Mouse (Mus musculus) ES-E14 (cell line): ENCODE data around the gene Gprc5c. TPM values are rescaled to one million over a fixed set of nuclear protein-coding genes. Genes with fewer than 3 reads are reported as not detected.
A peak's percentile ranks its signal among the peaks of the same experiment; 100 is the strongest.

ENCODE experiments used
- DNase-seq: peaks from one replicate; pipeline ENCODE4 v3.0.0-alpha.2; 2013; ENCODE audit warnings: low read depth, low spot score
- H3K27ac ChIP-seq: 2 replicates; pipeline ENCODE4 v1.5.1; 2012; ENCODE audit warnings: low read depth, mild to moderate bottlenecking, low read length, moderate library complexity, mixed read lengths; ENCODE audit not compliant: poor library complexity, insufficient read depth, severe bottlenecking
- H3K36me3 ChIP-seq: 2 replicates; pipeline ENCODE4 v1.6.1; 2012; ENCODE audit warnings: mild to moderate bottlenecking, low read length, moderate library complexity, mixed read lengths; ENCODE audit not compliant: control insufficient read depth, poor library complexity, insufficient read depth, severe bottlenecking
- H3K4me1 ChIP-seq, 2 experiments: fragments of 150-350 bp in 1 of 2; sonication (generic) in 1 of 2; 2 replicates each; pipeline ENCODE4 v1.6.1; 2012; ENCODE audit warnings: low read length in 2 of 2, mild to moderate bottlenecking in 1 of 2, mixed read lengths in 1 of 2; ENCODE audit not compliant: control insufficient read depth in 2 of 2, insufficient read depth in 2 of 2, poor library complexity in 1 of 2
- H3K4me3 ChIP-seq, 2 experiments: fragments of 150-350 bp in 1 of 2; sonication (generic) in 1 of 2; 2 replicates each; pipeline ENCODE4 v1.5.1; 2012; ENCODE audit warnings: low read length in 2 of 2, low read depth in 1 of 2, mild to moderate bottlenecking in 1 of 2, mixed read lengths in 1 of 2; ENCODE audit not compliant: insufficient read depth in 1 of 2, poor library complexity in 1 of 2, severe bottlenecking in 1 of 2
- H3K9ac ChIP-seq: 2 replicates; pipeline ENCODE4 v1.6.1; 2012; ENCODE audit warnings: low read depth, mild to moderate bottlenecking, low read length, mixed read lengths; ENCODE audit not compliant: poor library complexity, insufficient read depth, severe bottlenecking
- H3K9me3 ChIP-seq: fragments of 150-350 bp; sonication (generic); 2 replicates; pipeline ENCODE4 v1.6.1; 2012; ENCODE audit warnings: low read depth, mild to moderate bottlenecking, low read length; ENCODE audit not compliant: control insufficient read depth, insufficient read depth
- CHD2 ChIP-seq: IDR thresholded peaks from 2 replicates; pipeline ENCODE4 v1.6.1; 2014; ENCODE audit warnings: mild to moderate bottlenecking, low read depth, low read length, inconsistent platforms
- HCFC1 ChIP-seq: IDR thresholded peaks from 2 replicates; pipeline ENCODE4 v1.6.1; 2012; ENCODE audit warnings: low read length, inconsistent platforms, borderline replicate concordance; ENCODE audit not compliant: insufficient read depth
- MAFK ChIP-seq: IDR thresholded peaks from 2 replicates; pipeline ENCODE4 v1.6.1; 2014; ENCODE audit warnings: mild to moderate bottlenecking, low read depth, low read length, inconsistent platforms; ENCODE audit not compliant: insufficient read depth
- ZC3H11A ChIP-seq: IDR thresholded peaks from 2 replicates; pipeline ENCODE4 v1.6.1; 2012; ENCODE audit warnings: low read depth, mild to moderate bottlenecking, inconsistent platforms, low read length, borderline replicate concordance
- ZNF384 ChIP-seq: IDR thresholded peaks from 2 replicates; pipeline ENCODE4 v1.6.1; 2012; ENCODE audit warnings: low read depth, low read length, inconsistent platforms
- in situ Hi-C, 2 experiments: fragments of 600-800 bp; cut with MboI; formaldehyde crosslinking; loops; one replicate each; pipeline ENCODE4 v1.15.1; 2025; ENCODE audit warnings: low sequenced_read_pairs in 2 of 2, inconsistent platforms in 1 of 2; ENCODE audit not compliant: unreplicated experiment in 2 of 2
- total RNA-seq: library from RNA; depleted of rRNA; stranded (reverse); fragments of 300-350 nt; gene quantifications from 2 replicates; pipeline ENCODE4 v1.2.3, GENCODE M21; 2012

The Gprc5c gene
- total RNA-seq, 1 experiment: 35.9 TPM

GRCm38 (mm10) chr11:114843818-114844463 is 7.0 kb upstream of the Gprc5c start:
- H3K4me3 ChIP-seq: peak overlapping the region; percentile 2 to 49; a peak in 3 of 4 replicates
- no peak for DNase-seq

GRCm38 (mm10) chr11:114844464-114845220 is 6.3 kb upstream of the Gprc5c start:
- DNase-seq: no peak
- Histone ChIP-seq H3K27ac (no peak overlapping the region), H3K4me3 (0 out of 4 replicates have a peak overlapping the region, but pooled peaks of 1 of the 2 experiments have one; percentile 49), H3K36me3 (no peaks in the 10 kb centered on the region), H3K4me1 (peaks cover 9 to 22% of the 10 kb centered on the region in 2 experiments; a peak in 3 of 4 replicates), H3K9me3 (no peaks in the 10 kb centered on the region; the same call in 1 of the 2 replicates), H3K9ac (no peak overlapping the region)
- in situ Hi-C loops: no loop called here
- TF ChIP-seq MAFK: no peak
- no peak for TF ChIP-seq CHD2
- no peak for TF ChIP-seq HCFC1
- no peak for TF ChIP-seq ZC3H11A
- TF ChIP-seq ZNF384: no peak

More at GRCm38 (mm10) chr11:114843818-114844463, 7.0 kb upstream of the Gprc5c start:
- in situ Hi-C loops: no loop called here
- H3K9me3 ChIP-seq: no peaks in the 10 kb centered on the region; the same call in 1 of the 2 replicates
- TF ChIP-seq CHD2 (no peak), MAFK (no peak), ZNF384 (no peak), ZC3H11A (no peak), HCFC1 (no peak)
- no peak overlapping the region for H3K27ac ChIP-seq
- H3K9ac ChIP-seq: peak overlapping the region; percentile 13; the same call in 1 of the 2 replicates
- H3K36me3 ChIP-seq: no peaks in the 10 kb centered on the region
- peaks cover 9 to 20% of the 10 kb centered on the region in 2 experiments; a peak in 3 of 4 replicates for H3K4me1 ChIP-seq

GRCm38 (mm10) chr11:114846336-114846735 is 4.6 kb upstream of the Gprc5c start:
- TF ChIP-seq HCFC1 (no peak), ZC3H11A (no peak), ZNF384 (no peak), MAFK (no peak), CHD2 (no peak)
- Histone ChIP-seq H3K4me3 (no peak overlapping the region), H3K9ac (no peak overlapping the region), H3K9me3 (no peaks in the 10 kb centered on the region), H3K27ac (no peak overlapping the region), H3K36me3 (no peaks in the 10 kb centered on the region), H3K4me1 (peaks cover 13 to 26% of the 10 kb centered on the region in 2 experiments; a peak in 3 of 4 replicates)
- DNase-seq: no peak
- in situ Hi-C loops: no loop called here

- in situ Hi-C loops: no loop called here
- no peaks in the 10 kb centered on the region for H3K9me3 ChIP-seq
- H3K27ac ChIP-seq: no peak overlapping the region
- H3K4me3 ChIP-seq: no peak overlapping the region
- TF ChIP-seq CHD2 (no peak), MAFK (no peak), ZNF384 (no peak)
- H3K4me1 ChIP-seq: peaks cover 13 to 26% of the 10 kb centered on the region in 2 experiments; a peak in 3 of 4 replicates
- no peak for DNase-seq
- no peak overlapping the region for H3K9ac ChIP-seq
- no peaks in the 10 kb centered on the region for H3K36me3 ChIP-seq
Observed at GRCm38 (mm10) chr11:114847008-114847407, 3.9 kb upstream of the Gprc5c start.
